Mouse (Mus musculus): ENCODE results near the gene Crot. TPM values are rescaled to one million over a fixed set of nuclear protein-coding genes. Genes with fewer than 3 reads are reported as not detected.
"Not testable (repeated sequence)": the region's sequence is repeated elsewhere in the genome, so short reads cannot be mapped to it uniquely, and the experiment has no call there.

Crot gene
- polyA plus RNA-seq, 1 experiment from 2014 or later: 23.6 TPM

GRCm38 (mm10) chr5:9000006-9000405 lies 2.9 kb upstream of the Crot start:
- not testable (repeated sequence) for H3K4me2 ChIP-seq (ENCODE audit: low read length); ATAC-seq; H3K4me1 ChIP-seq (ENCODE audit: control insufficient read depth, insufficient read depth, low read depth, low read length); H3K9ac ChIP-seq (ENCODE audit: low read depth, low read length); H3K27ac ChIP-seq (ENCODE audit: low read depth, low read length); H3K9me3 ChIP-seq (ENCODE audit: control insufficient read depth, low read length); H3K4me3 ChIP-seq (ENCODE audit: low read length); H3K36me3 ChIP-seq (ENCODE audit: control insufficient read depth, insufficient read depth, low read length); H3K27me3 ChIP-seq (replicated peaks; ENCODE audit: control insufficient read depth, insufficient read depth, low read length)
- WGBS: 22% methylated on average over 7 of the region's 7 CpGs

DNA sequence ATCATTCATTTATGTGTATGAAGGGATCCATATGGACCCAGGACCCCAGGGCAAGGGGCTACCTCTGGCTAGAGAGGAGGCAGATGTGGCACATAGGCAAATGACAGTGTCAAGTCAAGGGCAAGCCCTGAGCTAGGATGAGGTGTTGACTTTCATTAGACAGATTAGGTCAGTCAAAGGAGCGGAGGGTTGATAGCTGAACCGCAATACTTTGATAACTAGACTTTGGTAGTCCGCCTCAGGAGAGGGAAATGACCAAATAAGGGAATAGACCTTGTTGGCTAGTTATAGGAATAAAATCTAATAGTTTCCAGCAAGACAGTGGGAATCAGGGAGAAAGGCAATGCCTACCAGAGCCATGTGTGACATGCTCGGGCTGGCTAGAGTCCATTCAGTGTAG lies 2.0 kb upstream of the Crot start:
- Histone ChIP-seq H3K27ac (ENCODE audit: low read depth, low read length) (no peak overlapping the region), H3K4me1 (ENCODE audit: control insufficient read depth, insufficient read depth, low read depth, low read length) (peaks cover 8% of the 10 kb centered on the region), H3K4me2 (ENCODE audit: low read length) (no peak overlapping the region), H3K27me3 (replicated peaks; ENCODE audit: control insufficient read depth, insufficient read depth, low read length) (no peaks in the 10 kb centered on the region), H3K9me3 (ENCODE audit: control insufficient read depth, low read length) (no peaks in the 10 kb centered on the region), H3K9ac (ENCODE audit: low read depth, low read length) (no peak overlapping the region), H3K4me3 (ENCODE audit: low read length) (no peak overlapping the region), H3K36me3 (ENCODE audit: control insufficient read depth, insufficient read depth, low read length) (no peaks in the 10 kb centered on the region)
- 71% methylated on average over 4 of the region's 4 CpGs for WGBS
- ATAC-seq: no peak

- no peaks in the 10 kb centered on the region for H3K36me3 ChIP-seq (ENCODE audit: control insufficient read depth, insufficient read depth, low read length)
- no peaks in the 10 kb centered on the region for H3K9me3 ChIP-seq (ENCODE audit: control insufficient read depth, low read length)
- peak overlapping the region; percentile 89 for H3K4me2 ChIP-seq (ENCODE audit: low read length)
- WGBS: 9% methylated on average over 8 of the region's 8 CpGs
- H3K27me3 ChIP-seq (replicated peaks; ENCODE audit: control insufficient read depth, insufficient read depth, low read length): no peaks in the 10 kb centered on the region
- H3K4me3 ChIP-seq (ENCODE audit: low read length): peak overlapping the region; percentile 89
- H3K4me1 ChIP-seq (ENCODE audit: control insufficient read depth, insufficient read depth, low read depth, low read length): peaks cover 8% of the 10 kb centered on the region
- ATAC-seq: no peak
- H3K9ac ChIP-seq (ENCODE audit: low read depth, low read length): peak overlapping the region; percentile 89
- peak overlapping the region; percentile 88 for H3K27ac ChIP-seq (ENCODE audit: low read depth, low read length)
These were observed 380 bp upstream of the Crot start for GRCm38 (mm10) chr5:8997513-8997895.

- H3K9me3 ChIP-seq (ENCODE audit: control insufficient read depth, low read length): no peaks in the 10 kb centered on the region
- H3K27ac ChIP-seq (ENCODE audit: low read depth, low read length): 0 out of 2 replicates have a peak overlapping the region, but pooled peaks have one; percentile 1
- H3K36me3 ChIP-seq (ENCODE audit: control insufficient read depth, insufficient read depth, low read length): no peaks in the 10 kb centered on the region
- H3K4me1 ChIP-seq (ENCODE audit: control insufficient read depth, insufficient read depth, low read depth, low read length): peaks cover 8% of the 10 kb centered on the region
- peak overlapping the region; percentile 89 for H3K4me3 ChIP-seq (ENCODE audit: low read length)
- H3K9ac ChIP-seq (ENCODE audit: low read depth, low read length): peak overlapping the region; percentile 89
- 23% methylated on average over 13 of the region's 13 CpGs for WGBS
- no peak for ATAC-seq
- peak overlapping the region; percentile 89 for H3K4me2 ChIP-seq (ENCODE audit: low read length)
- no peaks in the 10 kb centered on the region for H3K27me3 ChIP-seq (replicated peaks; ENCODE audit: control insufficient read depth, insufficient read depth, low read length)
These were observed 998 bp downstream of the Crot start for GRCm38 (mm10) chr5:8995966-8996685.

DNA sequence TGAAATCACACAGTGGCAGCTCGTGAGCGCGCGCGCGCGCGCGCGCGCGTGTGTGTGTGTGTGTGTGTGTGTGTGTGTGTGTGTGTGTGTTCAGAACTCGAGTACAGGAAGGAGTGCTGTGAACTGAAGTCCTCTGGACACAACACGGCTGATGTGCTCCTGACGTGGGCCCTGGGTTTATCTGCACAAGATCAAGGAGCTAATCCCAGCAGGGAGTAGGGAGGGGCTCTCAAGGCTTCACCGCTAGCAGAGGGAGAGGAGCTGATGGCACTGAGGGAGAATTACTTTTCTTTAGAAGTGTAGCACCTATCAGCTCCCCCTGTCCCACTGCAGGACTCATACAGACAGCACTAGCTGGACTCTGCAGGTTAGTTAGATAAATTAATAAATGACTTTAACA lies 5.5 kb downstream of the Crot start:
- H3K36me3 ChIP-seq (ENCODE audit: control insufficient read depth, insufficient read depth, low read length): peaks cover 5% of the 10 kb centered on the region
- no peaks in the 10 kb centered on the region for H3K9me3 ChIP-seq (ENCODE audit: control insufficient read depth, low read length)
- no peak overlapping the region for H3K27ac ChIP-seq (ENCODE audit: low read depth, low read length)
- peaks cover 8% of the 10 kb centered on the region for H3K4me1 ChIP-seq (ENCODE audit: control insufficient read depth, insufficient read depth, low read depth, low read length)
- 89% methylated on average over 16 of the region's 16 CpGs for WGBS
- H3K27me3 ChIP-seq (replicated peaks; ENCODE audit: control insufficient read depth, insufficient read depth, low read length): no peaks in the 10 kb centered on the region
- no peak overlapping the region for H3K9ac ChIP-seq (ENCODE audit: low read depth, low read length)
- no peak for ATAC-seq
- no peak overlapping the region for H3K4me2 ChIP-seq (ENCODE audit: low read length)
- H3K4me3 ChIP-seq (ENCODE audit: low read length): no peak overlapping the region

DNA sequence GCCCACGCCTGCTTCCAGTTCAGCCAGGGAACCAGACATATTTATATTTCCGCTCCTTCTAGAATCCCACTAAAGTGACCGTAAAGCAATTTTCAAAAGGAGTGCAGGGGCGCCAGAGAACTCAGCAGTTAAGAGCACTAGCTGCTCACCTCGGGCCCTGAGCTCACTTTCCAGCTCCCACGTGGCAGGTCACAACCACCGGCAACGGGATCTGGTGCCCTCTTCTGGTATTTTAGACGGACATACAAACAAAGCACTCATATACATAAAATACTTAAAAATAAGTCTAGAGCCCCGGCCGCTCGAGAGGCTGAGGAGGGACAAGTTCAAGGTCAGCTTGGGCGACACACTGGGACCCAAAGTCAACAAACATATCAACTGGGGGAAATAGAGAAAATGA lies 6.6 kb downstream of the Crot start:
- peaks cover 7% of the 10 kb centered on the region for H3K36me3 ChIP-seq (ENCODE audit: control insufficient read depth, insufficient read depth, low read length)
- H3K27me3 ChIP-seq (replicated peaks; ENCODE audit: control insufficient read depth, insufficient read depth, low read length): no peaks in the 10 kb centered on the region
- no peaks in the 10 kb centered on the region for H3K9me3 ChIP-seq (ENCODE audit: control insufficient read depth, low read length)
- ATAC-seq: no peak
- H3K4me3 ChIP-seq (ENCODE audit: low read length): no peak overlapping the region
- H3K4me2 ChIP-seq (ENCODE audit: low read length): no peak overlapping the region
- no peak overlapping the region for H3K27ac ChIP-seq (ENCODE audit: low read depth, low read length)
- H3K4me1 ChIP-seq (ENCODE audit: control insufficient read depth, insufficient read depth, low read depth, low read length): no peaks in the 10 kb centered on the region
- H3K9ac ChIP-seq (ENCODE audit: low read depth, low read length): no peak overlapping the region
- WGBS: 88% methylated on average over 13 of the region's 13 CpGs

DNA sequence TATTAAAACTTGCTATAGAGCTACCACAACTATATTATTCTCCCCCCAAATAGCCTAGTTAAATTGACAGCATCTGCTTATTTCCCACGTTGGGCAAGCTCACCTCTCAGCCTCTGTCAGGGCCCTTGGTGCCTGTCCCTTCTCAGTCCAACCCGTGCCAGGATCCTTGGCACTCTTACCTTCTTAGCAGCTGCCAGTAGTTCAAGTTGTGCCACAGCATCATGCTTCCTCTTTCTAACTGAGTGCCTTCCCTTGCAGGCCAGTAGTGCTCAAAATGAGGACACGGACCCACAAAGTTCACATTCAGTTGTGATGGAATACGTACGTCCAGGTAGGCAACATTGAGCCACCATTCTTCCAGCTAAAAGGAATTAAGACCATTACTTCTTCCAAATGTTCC lies 9.2 kb downstream of the Crot start:
- WGBS: 91% methylated on average over 5 of the region's 5 CpGs
- Histone ChIP-seq H3K4me2 (ENCODE audit: low read length) (no peak overlapping the region), H3K27ac (ENCODE audit: low read depth, low read length) (no peak overlapping the region), H3K4me1 (ENCODE audit: control insufficient read depth, insufficient read depth, low read depth, low read length) (no peaks in the 10 kb centered on the region), H3K4me3 (ENCODE audit: low read length) (no peak overlapping the region), H3K36me3 (ENCODE audit: control insufficient read depth, insufficient read depth, low read length) (peaks cover 15% of the 10 kb centered on the region), H3K9ac (ENCODE audit: low read depth, low read length) (no peak overlapping the region), H3K9me3 (ENCODE audit: control insufficient read depth, low read length) (no peaks in the 10 kb centered on the region), H3K27me3 (replicated peaks; ENCODE audit: control insufficient read depth, insufficient read depth, low read length) (no peaks in the 10 kb centered on the region)
- no peak for ATAC-seq

DNA sequence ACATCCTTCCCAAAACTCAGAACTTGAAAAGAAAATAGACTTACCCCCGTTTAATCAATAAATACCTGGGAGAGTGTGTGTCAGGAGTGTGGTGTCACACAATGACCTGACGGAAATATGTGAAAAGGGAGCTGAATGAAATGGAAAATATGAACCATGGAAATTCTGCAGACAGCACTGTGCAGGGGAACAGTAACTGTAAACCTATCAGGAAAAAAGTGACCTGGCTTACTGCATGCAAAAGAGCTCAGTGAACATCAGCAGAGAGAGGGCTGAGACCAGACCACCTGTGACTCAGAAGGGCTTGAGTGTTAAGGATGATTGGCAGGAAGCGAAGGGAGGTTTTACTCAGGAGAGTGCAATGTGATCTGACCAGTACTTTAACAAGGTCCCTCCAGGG lies 11.7 kb downstream of the Crot start:
- peaks cover 15% of the 10 kb centered on the region for H3K36me3 ChIP-seq (ENCODE audit: control insufficient read depth, insufficient read depth, low read length)
- no peak overlapping the region for H3K9ac ChIP-seq (ENCODE audit: low read depth, low read length)
- ATAC-seq: no peak
- no peak overlapping the region for H3K4me3 ChIP-seq (ENCODE audit: low read length)
- no peaks in the 10 kb centered on the region for H3K9me3 ChIP-seq (ENCODE audit: control insufficient read depth, low read length)
- no peaks in the 10 kb centered on the region for H3K27me3 ChIP-seq (replicated peaks; ENCODE audit: control insufficient read depth, insufficient read depth, low read length)
- WGBS: 94% methylated on average over 3 of the region's 3 CpGs
- H3K4me2 ChIP-seq (ENCODE audit: low read length): no peak overlapping the region
- H3K4me1 ChIP-seq (ENCODE audit: control insufficient read depth, insufficient read depth, low read depth, low read length): no peaks in the 10 kb centered on the region
- no peak overlapping the region for H3K27ac ChIP-seq (ENCODE audit: low read depth, low read length)

DNA sequence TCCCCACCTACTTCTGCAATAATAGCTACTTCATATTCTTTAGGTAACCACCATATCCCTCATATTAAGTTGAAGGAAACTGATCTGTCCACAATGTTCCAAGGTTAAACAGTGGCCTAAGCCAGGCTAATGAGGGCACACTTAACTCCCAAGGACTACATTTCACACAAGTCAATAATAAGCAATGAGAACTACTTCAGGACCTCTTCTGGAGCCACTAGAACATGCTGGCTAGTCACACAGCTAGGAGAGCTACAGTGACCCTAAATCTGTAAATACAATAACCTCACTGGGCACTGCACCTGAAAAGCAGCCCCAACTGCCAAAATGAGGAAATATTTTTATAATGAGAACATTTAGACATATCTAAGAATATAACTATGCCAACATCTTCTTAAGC lies 22.4 kb downstream of the Crot start:
- Histone ChIP-seq H3K9ac (ENCODE audit: low read depth, low read length) (no peak overlapping the region), H3K4me1 (ENCODE audit: control insufficient read depth, insufficient read depth, low read depth, low read length) (no peaks in the 10 kb centered on the region), H3K27me3 (replicated peaks; ENCODE audit: control insufficient read depth, insufficient read depth, low read length) (no peaks in the 10 kb centered on the region), H3K4me2 (ENCODE audit: low read length) (no peak overlapping the region), H3K27ac (ENCODE audit: low read depth, low read length) (no peak overlapping the region), H3K4me3 (ENCODE audit: low read length) (no peak overlapping the region), H3K36me3 (ENCODE audit: control insufficient read depth, insufficient read depth, low read length) (peaks cover 6% of the 10 kb centered on the region), H3K9me3 (ENCODE audit: control insufficient read depth, low read length) (no peaks in the 10 kb centered on the region)
- no peak for ATAC-seq

DNA sequence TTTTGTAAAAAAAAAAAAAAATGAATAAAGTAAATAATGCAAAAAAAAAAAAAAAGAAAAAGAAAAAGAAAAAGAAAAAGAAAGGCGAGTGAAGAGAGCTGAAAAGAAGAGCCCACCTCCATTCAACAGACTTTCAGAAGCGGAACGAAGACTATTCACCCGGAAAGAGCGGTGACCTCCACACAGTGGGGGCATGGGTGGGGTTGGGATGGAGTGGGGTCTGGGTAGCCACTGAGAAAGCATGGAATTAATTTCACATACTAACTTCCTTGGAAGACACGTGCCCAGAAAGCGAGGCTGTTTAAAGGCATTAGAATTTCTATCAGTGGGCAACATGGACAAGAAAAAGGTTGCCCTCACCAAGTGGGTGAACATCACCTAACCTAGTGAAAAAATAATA lies 24.8 kb downstream of the Crot start:
- no peak overlapping the region for H3K9ac ChIP-seq (ENCODE audit: low read depth, low read length)
- no peak overlapping the region for H3K4me2 ChIP-seq (ENCODE audit: low read length)
- no peak overlapping the region for H3K4me3 ChIP-seq (ENCODE audit: low read length)
- no peak overlapping the region for H3K27ac ChIP-seq (ENCODE audit: low read depth, low read length)
- H3K4me1 ChIP-seq (ENCODE audit: control insufficient read depth, insufficient read depth, low read depth, low read length): no peaks in the 10 kb centered on the region
- no peak for ATAC-seq
- H3K36me3 ChIP-seq (ENCODE audit: control insufficient read depth, insufficient read depth, low read length): peaks cover 9% of the 10 kb centered on the region
- 44% methylated on average over 7 of the region's 7 CpGs for WGBS
- H3K9me3 ChIP-seq (ENCODE audit: control insufficient read depth, low read length): no peaks in the 10 kb centered on the region
- no peaks in the 10 kb centered on the region for H3K27me3 ChIP-seq (replicated peaks; ENCODE audit: control insufficient read depth, insufficient read depth, low read length)
